Mouse (Mus musculus) embryonic facial prominence, embryonic 14.5 days (tissue): ENCODE measurements at regions not wholly inside any gene's neighbourhood (a gene's known extent, or its start where the extent isn't known, plus 50 kb on each side); places are given as distances from the start of the nearest gene placed in this dataset.

Experiments
- ATAC-seq: fragments of 200-750 bp; cut with Nextera tagmentation; 2 replicates; pipeline ENCODE4 v1.8.0; 2017; ENCODE audit warnings: low read depth, moderate number of reproducible peaks, moderate TSS enrichment
- DNase-seq: peaks from one replicate; pipeline ENCODE4 v3.0.0-alpha.2; 2015; ENCODE audit warnings: low spot score
- H3K27ac ChIP-seq: fragments of 300-500 bp; sonication (generic); replicated peaks from 2 replicates; pipeline ENCODE4 v1.5.1; 2014; ENCODE audit warnings: low read depth, mild to moderate bottlenecking, low read length, moderate library complexity
- H3K27me3 ChIP-seq: fragments of 300-500 bp; sonication (generic); replicated peaks from 2 replicates; pipeline ENCODE4 v1.6.1; 2014; ENCODE audit warnings: low read length; ENCODE audit not compliant: control insufficient read depth, insufficient read depth
- H3K36me3 ChIP-seq: fragments of 300-500 bp; sonication (generic); 2 replicates; pipeline ENCODE4 v1.6.1; 2014; ENCODE audit warnings: low read length, mixed read lengths; ENCODE audit not compliant: control insufficient read depth, insufficient read depth
- H3K4me1 ChIP-seq: fragments of 300-500 bp; sonication (generic); 2 replicates; pipeline ENCODE4 v1.6.1; 2014; ENCODE audit warnings: antibody characterized with exemption, low read length; ENCODE audit not compliant: control insufficient read depth, insufficient read depth
- H3K4me2 ChIP-seq: fragments of 300-500 bp; sonication (generic); 2 replicates; pipeline ENCODE4 v1.6.1; 2014; ENCODE audit warnings: low read depth, mild to moderate bottlenecking, low read length, moderate library complexity, mixed read lengths
- H3K4me3 ChIP-seq: fragments of 300-500 bp; sonication (generic); 2 replicates; pipeline ENCODE4 v1.5.1; 2014; ENCODE audit warnings: low read depth, mild to moderate bottlenecking, low read length
- H3K9ac ChIP-seq: fragments of 300-500 bp; sonication (generic); 2 replicates; pipeline ENCODE4 v1.6.1; 2014; ENCODE audit warnings: low read depth, mild to moderate bottlenecking, low read length, moderate library complexity, mixed read lengths
- H3K9me3 ChIP-seq: fragments of 300-500 bp; sonication (generic); 2 replicates; pipeline ENCODE4 v1.6.1; 2016; ENCODE audit warnings: low read length; ENCODE audit not compliant: control insufficient read depth
- WGBS: fragments of 180-500 bp; shearing (Covaris S2); extraction: QIAGEN DNeasy Blood & Tissue Kit; methylation state at CpG from one replicate; pipeline ENCODE4 v1.1.7; 2014; 5-methylcytosine and 5-hydroxymethylcytosine counted together

DNA sequence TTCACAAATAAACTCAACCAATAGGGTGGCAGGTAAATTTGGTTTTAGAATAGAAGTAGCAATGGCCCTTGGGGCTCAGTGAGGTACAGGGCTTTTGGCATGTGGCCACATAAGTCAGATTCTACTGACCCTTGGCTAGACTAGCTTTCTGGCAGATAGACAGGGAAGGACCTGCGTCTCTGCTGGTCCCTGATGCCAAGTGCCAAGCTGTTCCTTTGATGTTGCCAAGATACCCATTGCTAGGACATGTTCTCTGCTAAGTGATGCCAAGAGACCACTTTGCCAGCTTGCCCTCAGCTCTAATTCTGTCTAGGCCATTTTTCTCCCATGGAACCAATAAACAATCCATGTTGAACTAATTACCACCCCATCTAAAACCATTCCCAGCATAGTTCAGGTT is 110.5 kb upstream of the Adcy1 start:
- H3K4me1 ChIP-seq, result no peaks in the 10 kb centered on the region
- H3K27ac ChIP-seq, result no peak overlapping the region
- H3K36me3 ChIP-seq, result no peaks in the 10 kb centered on the region
- DNase-seq (no peak), ATAC-seq (no peak)
- H3K9ac ChIP-seq, result no peak overlapping the region
- 86% methylated on average over 1 of the region's 1 CpGs for WGBS
- no peaks in the 10 kb centered on the region for H3K9me3 ChIP-seq
- no peaks in the 10 kb centered on the region for H3K27me3 ChIP-seq
- H3K4me2 ChIP-seq, result no peak overlapping the region
- no peak overlapping the region for H3K4me3 ChIP-seq

DNA sequence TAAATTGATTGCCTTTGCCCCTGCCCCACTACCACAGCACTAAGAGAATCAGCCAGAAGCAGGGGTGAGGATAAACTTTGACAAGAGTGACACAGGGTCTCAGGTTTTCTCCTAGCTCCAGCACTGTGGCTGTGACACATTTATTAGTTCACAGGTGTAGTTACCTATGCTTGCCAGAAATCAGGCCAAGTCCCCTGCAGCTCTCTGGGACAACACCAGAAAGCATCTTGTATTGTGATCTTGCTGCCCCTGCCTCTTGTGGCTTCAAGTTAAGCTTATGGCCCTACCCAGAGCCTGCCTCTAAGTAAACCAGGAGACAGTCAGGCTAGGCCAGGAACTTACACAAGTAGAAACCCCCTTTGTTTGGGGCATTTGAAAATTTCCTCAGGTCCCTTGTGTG is 111.9 kb upstream of the Adcy1 start:
- no peaks in the 10 kb centered on the region for H3K27me3 ChIP-seq
- no peak overlapping the region for H3K27ac ChIP-seq
- no peaks in the 10 kb centered on the region for H3K36me3 ChIP-seq
- no peak overlapping the region for H3K9ac ChIP-seq
- no peak overlapping the region for H3K4me2 ChIP-seq
- no peaks in the 10 kb centered on the region for H3K9me3 ChIP-seq
- no peak for DNase-seq
- no peaks in the 10 kb centered on the region for H3K4me1 ChIP-seq
- no peak overlapping the region for H3K4me3 ChIP-seq
- ATAC-seq, result no peak

DNA sequence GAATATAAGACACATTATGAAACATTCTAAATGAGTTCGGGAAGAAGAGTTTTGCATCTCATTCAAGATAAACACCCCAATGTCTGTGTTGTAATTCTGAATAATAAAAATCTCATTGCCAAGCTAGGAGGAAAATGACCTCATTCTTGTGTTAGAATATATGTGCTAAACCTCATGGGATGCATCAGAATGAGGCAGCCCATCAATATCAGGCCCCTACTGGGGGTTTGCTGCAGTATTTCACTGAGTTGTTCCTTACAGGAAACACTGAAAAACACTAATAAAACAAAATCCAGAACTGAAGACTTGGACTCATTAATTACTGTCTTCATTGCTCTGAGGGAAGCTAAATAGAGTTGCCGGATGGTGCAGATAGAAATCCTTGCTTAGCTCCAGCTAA is 111.6 kb upstream of the Gm11983 start:
- 83% methylated on average over 2 of the region's 2 CpGs for WGBS
- no peak for DNase-seq
- H3K9ac ChIP-seq, result no peak overlapping the region
- ATAC-seq, result no peak
- H3K9me3 ChIP-seq, result no peaks in the 10 kb centered on the region
- H3K36me3 ChIP-seq, result no peaks in the 10 kb centered on the region
- H3K4me1 ChIP-seq, result no peaks in the 10 kb centered on the region
- H3K27me3 ChIP-seq, result no peaks in the 10 kb centered on the region
- no peak overlapping the region for H3K4me2 ChIP-seq
- no peak overlapping the region for H3K4me3 ChIP-seq
- H3K27ac ChIP-seq, result no peak overlapping the region

DNA sequence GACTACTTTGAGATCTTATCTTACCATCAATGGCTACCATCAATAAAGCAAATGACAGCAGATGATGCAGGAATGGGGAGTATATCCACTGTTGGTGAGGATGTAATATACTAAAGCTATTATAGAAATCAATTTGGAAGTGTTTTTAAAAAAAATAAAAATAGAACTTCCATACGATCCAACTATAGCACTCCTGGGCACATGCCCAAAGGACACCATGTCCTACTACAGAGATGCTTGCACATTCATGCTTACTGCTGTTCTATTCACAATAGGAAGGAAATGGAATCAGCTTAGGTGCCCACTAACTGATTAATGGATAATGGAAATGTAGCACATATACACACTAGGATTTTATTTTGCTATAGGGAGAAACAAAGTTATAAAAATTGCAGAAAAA is 96.7 kb upstream of the Gm11983 start:
- ATAC-seq (no peak), DNase-seq (no peak)
- no peaks in the 10 kb centered on the region for H3K9me3 ChIP-seq
- no peaks in the 10 kb centered on the region for H3K4me1 ChIP-seq
- 94% methylated on average over 1 of the region's 1 CpGs for WGBS
- no peak overlapping the region for H3K4me2 ChIP-seq
- no peak overlapping the region for H3K27ac ChIP-seq
- H3K9ac ChIP-seq, result no peak overlapping the region
- no peaks in the 10 kb centered on the region for H3K36me3 ChIP-seq
- no peak overlapping the region for H3K4me3 ChIP-seq
- H3K27me3 ChIP-seq, result no peaks in the 10 kb centered on the region

DNA sequence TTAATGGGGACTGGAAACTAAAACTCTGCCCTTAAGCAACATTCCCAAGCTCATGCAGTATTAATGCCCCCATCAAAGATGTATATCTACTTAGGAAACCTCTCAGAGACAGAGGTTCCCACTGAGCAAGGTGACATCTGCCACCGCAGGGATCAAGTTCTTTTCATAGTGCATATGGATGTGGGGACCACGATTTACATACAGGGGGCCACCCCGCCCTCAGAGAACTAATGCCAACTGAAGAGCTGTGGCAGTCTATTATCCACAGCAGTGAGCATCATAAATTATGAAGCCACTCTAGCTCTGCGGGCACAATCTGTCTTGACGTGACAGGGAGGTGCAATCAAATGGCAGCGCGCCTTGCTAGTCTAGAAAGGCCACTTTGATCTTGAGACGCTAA is 88.6 kb upstream of the Gm11983 start:
- no peak overlapping the region for H3K4me3 ChIP-seq
- DNase-seq (no peak), ATAC-seq (no peak)
- no peaks in the 10 kb centered on the region for H3K9me3 ChIP-seq
- 83% methylated on average over 8 of the region's 8 CpGs for WGBS
- no peak overlapping the region for H3K27ac ChIP-seq
- H3K9ac ChIP-seq, result no peak overlapping the region
- no peak overlapping the region for H3K4me2 ChIP-seq
- peaks cover 11% of the 10 kb centered on the region for H3K4me1 ChIP-seq
- H3K27me3 ChIP-seq, result no peaks in the 10 kb centered on the region
- no peaks in the 10 kb centered on the region for H3K36me3 ChIP-seq

DNA sequence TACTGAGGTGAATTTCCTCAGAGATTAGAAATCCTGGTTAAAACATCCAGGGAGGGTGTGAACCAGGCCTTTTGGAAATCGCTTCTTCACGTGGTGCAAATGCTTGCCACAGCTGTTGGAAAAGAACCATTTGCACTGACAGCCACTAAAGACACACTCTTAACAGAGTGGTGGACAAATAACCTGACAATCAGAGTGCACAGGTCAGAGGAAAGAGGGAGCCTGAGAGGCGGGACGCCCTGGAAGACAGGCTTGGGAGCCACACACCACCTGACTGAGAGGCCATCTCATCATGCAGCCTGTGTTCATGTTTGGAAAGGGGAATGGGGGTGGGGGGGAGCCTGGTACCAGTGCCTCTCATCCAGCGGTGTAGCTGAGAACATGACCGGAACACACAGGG is 87.0 kb upstream of the Gm11983 start:
- H3K27ac ChIP-seq, result no peak overlapping the region
- no peaks in the 10 kb centered on the region for H3K9me3 ChIP-seq
- 35% methylated on average over 4 of the region's 6 CpGs for WGBS
- H3K9ac ChIP-seq, result no peak overlapping the region
- peaks cover 11% of the 10 kb centered on the region for H3K4me1 ChIP-seq
- H3K27me3 ChIP-seq, result no peaks in the 10 kb centered on the region
- DNase-seq, result no peak
- H3K4me3 ChIP-seq, result no peak overlapping the region
- peak overlapping the region; percentile 38; the same call in 1 of the 2 replicates for H3K4me2 ChIP-seq
- H3K36me3 ChIP-seq, result no peaks in the 10 kb centered on the region
- ATAC-seq, result 0 out of 2 replicates have a peak, but pooled peaks have one; percentile 6

DNA sequence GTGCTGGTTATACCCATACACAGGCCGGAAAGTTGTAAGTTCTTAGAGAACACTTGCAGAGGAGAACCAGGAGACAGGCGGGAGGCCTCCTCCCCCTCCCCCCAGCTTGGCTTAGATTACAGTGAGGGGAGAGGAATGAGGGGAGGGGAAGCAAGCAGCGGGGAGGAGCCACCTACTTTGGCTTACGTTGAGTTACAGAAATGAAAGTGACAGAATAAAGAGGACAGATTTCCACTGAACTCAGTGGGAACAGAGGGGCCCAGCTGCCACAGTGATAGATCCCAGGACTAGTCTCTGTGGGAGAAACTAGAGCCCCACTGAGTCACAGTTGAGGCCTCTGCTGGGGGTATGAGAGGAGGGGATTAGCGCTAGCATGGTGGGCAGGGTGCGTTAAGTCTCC is 86.5 kb upstream of the Gm11983 start:
- ATAC-seq, result peak; percentile 68; the same call in 1 of the 2 replicates
- H3K27me3 ChIP-seq, result no peaks in the 10 kb centered on the region
- H3K4me1 ChIP-seq, result peaks cover 11% of the 10 kb centered on the region
- DNase-seq, result peak; percentile 63
- H3K4me3 ChIP-seq, result no peak overlapping the region
- no peak overlapping the region for H3K27ac ChIP-seq
- no peak overlapping the region for H3K9ac ChIP-seq
- 7% methylated on average over 6 of the region's 6 CpGs for WGBS
- H3K4me2 ChIP-seq, result peak overlapping the region; percentile 38
- no peaks in the 10 kb centered on the region for H3K36me3 ChIP-seq
- H3K9me3 ChIP-seq, result no peaks in the 10 kb centered on the region

DNA sequence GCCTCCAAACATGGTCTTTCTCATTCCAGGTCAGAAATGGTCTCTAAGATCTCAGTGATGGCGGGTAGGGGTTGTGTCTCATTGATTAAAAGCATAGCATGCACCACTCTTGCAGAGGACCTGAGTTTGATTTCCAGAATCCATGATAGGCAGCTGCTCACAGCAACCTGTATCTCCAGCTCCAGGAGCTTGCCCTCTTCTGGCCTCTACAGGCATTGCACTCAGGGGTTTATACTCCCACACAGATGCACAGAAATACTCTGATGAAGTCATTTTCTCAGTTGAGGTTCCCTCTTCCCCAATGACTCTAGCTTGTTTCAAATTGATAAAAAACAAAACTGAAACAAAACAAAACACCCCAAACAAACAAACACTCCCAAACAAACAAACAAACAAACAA is 81.1 kb upstream of the Gm11983 start:
- no peak overlapping the region for H3K27ac ChIP-seq
- no peaks in the 10 kb centered on the region for H3K36me3 ChIP-seq
- H3K27me3 ChIP-seq, result no peaks in the 10 kb centered on the region
- ATAC-seq (no peak), DNase-seq (no peak)
- H3K4me3 ChIP-seq, result no peak overlapping the region
- H3K4me1 ChIP-seq, result peaks cover under 1% of the 10 kb centered on the region
- peaks cover 7% of the 10 kb centered on the region for H3K9me3 ChIP-seq
- H3K4me2 ChIP-seq, result no peak overlapping the region
- H3K9ac ChIP-seq, result no peak overlapping the region
- 100% methylated on average over 1 of the region's 1 CpGs for WGBS

DNA sequence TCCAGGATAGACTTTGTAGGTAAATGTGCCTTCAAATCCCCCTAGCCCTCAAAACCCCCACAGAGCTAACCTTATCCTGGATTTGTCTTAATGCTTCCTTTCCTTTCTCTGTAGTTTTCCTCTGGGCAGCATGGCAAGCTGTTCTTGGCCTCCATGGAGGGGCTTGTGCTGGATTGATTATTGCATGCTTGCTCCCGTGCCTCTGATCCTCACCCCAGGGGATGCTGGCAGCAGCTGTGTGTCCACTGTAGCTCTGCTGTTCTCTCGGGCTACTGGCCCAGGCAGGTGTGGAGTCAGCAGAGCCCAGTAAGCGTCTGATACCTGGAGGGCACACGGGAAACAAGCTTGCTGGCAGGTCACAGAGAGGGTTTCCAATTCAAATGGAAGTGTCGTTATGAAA is 68.2 kb upstream of the Gm11983 start:
- no peak for DNase-seq
- H3K27ac ChIP-seq, result no peak overlapping the region

More for the DNA sequence above, 68.2 kb upstream of the Gm11983 start:
- H3K27me3 ChIP-seq, result no peaks in the 10 kb centered on the region
- no peak for ATAC-seq
- no peaks in the 10 kb centered on the region for H3K36me3 ChIP-seq
- 15% methylated on average over 5 of the region's 5 CpGs for WGBS
- H3K4me3 ChIP-seq, result no peak overlapping the region
- H3K9ac ChIP-seq, result no peak overlapping the region
- H3K9me3 ChIP-seq, result no peaks in the 10 kb centered on the region
- no peak overlapping the region for H3K4me2 ChIP-seq
- peaks cover 7% of the 10 kb centered on the region; the same call in 1 of the 2 replicates for H3K4me1 ChIP-seq
